Mouse (Mus musculus) central nervous system, embryonic 18 days (tissue): Measurements from ENCODE around the gene Arhgef19. TPM values are rescaled to one million over a fixed set of nuclear protein-coding genes. Genes with fewer than 3 reads are reported as not detected.

Experiments used
- polyA plus RNA-seq: library from polyadenylated mRNA; depleted of rRNA; stranded (reverse); fragments of >200 nt; gene quantifications from 2 replicates; pipeline ENCODE4 v1.2.3, GENCODE M21; 2012; rRNA removed

Gene Arhgef19
- polyA plus RNA-seq: 0.80 and 1.3 TPM in 2 replicates

GRCm38 (mm10) chr4:141239388-141240125, at the start of gene Arhgef19:
Gene Arhgef19, plus strand, starts transcription at chr4:141239499.

DNA sequence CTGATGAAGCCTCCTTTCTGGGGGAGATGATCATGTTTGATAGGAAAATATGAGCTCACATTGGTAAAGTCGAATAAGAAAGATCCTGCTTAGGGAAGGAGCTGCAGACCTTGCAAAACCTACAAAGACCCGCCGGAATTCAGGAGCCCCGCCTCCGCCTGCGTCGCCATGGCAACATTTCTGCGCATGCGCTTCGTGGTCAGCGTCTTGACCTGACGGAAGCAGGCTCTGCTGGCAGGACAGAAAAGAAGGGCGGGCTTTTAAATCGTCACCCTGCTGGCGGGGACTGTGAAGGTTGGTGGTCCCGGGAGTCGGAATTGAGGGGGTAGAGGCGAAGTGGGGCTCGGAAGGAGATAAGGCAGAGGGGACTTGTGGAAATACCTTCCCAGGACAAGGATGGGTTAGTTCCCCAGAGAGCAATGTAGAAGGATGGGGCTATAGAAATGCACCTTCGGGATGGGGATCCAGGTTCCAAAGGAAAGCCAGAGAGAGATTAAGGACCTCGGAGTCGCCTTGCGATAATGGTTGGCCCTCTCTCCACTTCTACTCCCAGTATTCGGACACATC, 25.4 kb upstream of the Arhgef19 start, which contains the start of gene Rsg1:
TSS of gene Rsg1 (plus strand) at position 187 of the 567 bp plus-strand sequence.

GRCm38 (mm10) chr4:141301116-141301553, 61.8 kb downstream of the Arhgef19 start, which contains the start of gene Epha2:
Gene Epha2, plus strand, starts transcription at chr4:141301240.

Other genes starting within 250 kb of the Arhgef19 start
- gene Mfap2, start 229.1 kb upstream of the Arhgef19 start, polyA plus RNA-seq: 96.4 and 101 TPM in 2 replicates
- 35.1 and 35.4 TPM in 2 replicates for gene Crocc, start 178.9 kb upstream of the Arhgef19 start, polyA plus RNA-seq
- gene Necap2, start 161.1 kb upstream of the Arhgef19 start, polyA plus RNA-seq: 55.3 and 58.8 TPM in 2 replicates
- gene Spata21, start 151.2 kb upstream of the Arhgef19 start, polyA plus RNA-seq: 0.13 and 0.33 TPM in 2 replicates
- 28.0 and 28.2 TPM in 2 replicates for gene Szrd1, start 99.7 kb upstream of the Arhgef19 start, polyA plus RNA-seq
- 24.4 and 25.2 TPM in 2 replicates for gene Fbxo42, start 91.6 kb upstream of the Arhgef19 start, polyA plus RNA-seq
- 5.0 and 5.1 TPM in 2 replicates for gene Rsg1, start 25.5 kb upstream of the Arhgef19 start, polyA plus RNA-seq
- 2.2 and 2.3 TPM in 2 replicates for gene Epha2, start 61.7 kb downstream of the Arhgef19 start, polyA plus RNA-seq
- gene Fam131c, start 128.7 kb downstream of the Arhgef19 start, polyA plus RNA-seq: 44.2 and 47.9 TPM in 2 replicates
- 0.08 and 0.11 TPM in 2 replicates for gene Clcnka, start 159.2 kb downstream of the Arhgef19 start, polyA plus RNA-seq
- 0.03 and 0.19 TPM in 2 replicates for gene Clcnkb, start 176.5 kb downstream of the Arhgef19 start, polyA plus RNA-seq
- gene Hspb7, start 181.3 kb downstream of the Arhgef19 start, polyA plus RNA-seq: 0.58 and 1.4 TPM in 2 replicates
- 4.1 TPM in 2 replicates for gene Srarp, start 196.6 kb downstream of the Arhgef19 start, polyA plus RNA-seq
- gene Zbtb17, start 205.2 kb downstream of the Arhgef19 start, polyA plus RNA-seq: 51.1 and 51.6 TPM in 2 replicates